Mouse (Mus musculus) liver, embryonic 13.5 days (tissue): ENCODE data around the gene Cdiptos. TPM values are rescaled to one million over a fixed set of nuclear protein-coding genes. Genes with fewer than 3 reads are reported as not detected.

Experiments
- polyA plus RNA-seq: library from polyadenylated mRNA; unstranded; fragments of >200 nt; fragmentation: Nextera tagmentation; extraction: Ambion mirVana; gene quantifications from 2 replicates; pipeline ENCODE4 v1.2.1, GENCODE M21; 2015

Gene Cdiptos
- polyA plus RNA-seq, 1 experiment from 2014 or later, result 0.65 TPM

Other genes starting within 250 kb of the Cdiptos start
- gene Mapk3, start 216.5 kb downstream of the Cdiptos start, polyA plus RNA-seq, result 19.0 and 19.3 TPM in 2 replicates
- gene Gdpd3, start 209.8 kb downstream of the Cdiptos start, polyA plus RNA-seq, result 0.37 and 0.64 TPM in 2 replicates
- 68.4 and 77.3 TPM in 2 replicates for gene Ypel3, start 199.1 kb downstream of the Cdiptos start, polyA plus RNA-seq
- 0.35 and 0.45 TPM in 2 replicates for gene Tbx6, start 194.6 kb downstream of the Cdiptos start, polyA plus RNA-seq
- gene Ppp4c, start 183.6 kb downstream of the Cdiptos start, polyA plus RNA-seq, result 133 and 141 TPM in 2 replicates
- gene Fam57b, start 178.4 kb downstream of the Cdiptos start, polyA plus RNA-seq, result 0.10 and 0.13 TPM in 2 replicates
- gene 4930451I11Rik, start 144.5 kb downstream of the Cdiptos start, polyA plus RNA-seq, result not detected in 2 replicates
- gene Doc2a, start 128.7 kb downstream of the Cdiptos start, polyA plus RNA-seq, result 0.12 and 0.29 TPM in 2 replicates
- 17.8 and 18.9 TPM in 2 replicates for gene Hirip3, start 114.1 kb downstream of the Cdiptos start, polyA plus RNA-seq
- gene Ino80e, start 113.7 kb downstream of the Cdiptos start, polyA plus RNA-seq, result 55.2 and 65.3 TPM in 2 replicates
- gene Taok2, start 91.4 kb downstream of the Cdiptos start, polyA plus RNA-seq, result 11.6 and 12.9 TPM in 2 replicates
- 16.1 and 16.5 TPM in 2 replicates for gene Tmem219, start 53.2 kb downstream of the Cdiptos start, polyA plus RNA-seq
- gene Kctd13, start 47.2 kb downstream of the Cdiptos start, polyA plus RNA-seq, result 6.2 and 6.9 TPM in 2 replicates
- not detected in 2 replicates for gene Asphd1, start 26.5 kb downstream of the Cdiptos start, polyA plus RNA-seq
- 0.06 and 0.09 TPM in 2 replicates for gene Sez6l2, start 25.5 kb downstream of the Cdiptos start, polyA plus RNA-seq
- 50.7 and 55.5 TPM in 2 replicates for gene Cdipt, start 184 bp downstream of the Cdiptos start, polyA plus RNA-seq
- gene Mvp, start 38.5 kb upstream of the Cdiptos start, polyA plus RNA-seq, result 7.8 and 8.6 TPM in 2 replicates
- gene Pagr1b, start 40.4 kb upstream of the Cdiptos start, polyA plus RNA-seq, result 0.27 TPM in 1 of 2 replicates, not detected in the other
- 38.7 and 50.1 TPM in 2 replicates for gene Pagr1a, start 41.3 kb upstream of the Cdiptos start, polyA plus RNA-seq
- 5.1 and 11.3 TPM in 2 replicates for gene Gm42742, start 45.0 kb upstream of the Cdiptos start, polyA plus RNA-seq
- gene Prrt2, start 45.1 kb upstream of the Cdiptos start, polyA plus RNA-seq, result 0.22 and 0.47 TPM in 2 replicates
- 38.2 and 42.2 TPM in 2 replicates for gene Maz, start 50.9 kb upstream of the Cdiptos start, polyA plus RNA-seq
- gene Kif22, start 66.4 kb upstream of the Cdiptos start, polyA plus RNA-seq, result 109 and 122 TPM in 2 replicates
- not detected in 2 replicates for gene Zg16, start 111.2 kb upstream of the Cdiptos start, polyA plus RNA-seq
- 7.0 and 7.3 TPM in 2 replicates for gene AI467606, start 115.3 kb upstream of the Cdiptos start, polyA plus RNA-seq
- 44.4 and 49.1 TPM in 2 replicates for gene Qprt, start 146.1 kb upstream of the Cdiptos start, polyA plus RNA-seq
- gene Spn, start 161.7 kb upstream of the Cdiptos start, polyA plus RNA-seq, result 8.2 and 8.7 TPM in 2 replicates
- gene Cd2bp2, start 220.0 kb upstream of the Cdiptos start, polyA plus RNA-seq, result 27.1 and 32.1 TPM in 2 replicates
- gene Tbc1d10b, start 232.4 kb upstream of the Cdiptos start, polyA plus RNA-seq, result 15.8 and 15.9 TPM in 2 replicates
- gene Mylpf, start 232.8 kb upstream of the Cdiptos start, polyA plus RNA-seq, result 42.7 and 46.8 TPM in 2 replicates